Mouse (Mus musculus): ENCODE results near the gene Platr25. TPM values are rescaled to one million over a fixed set of nuclear protein-coding genes. Genes with fewer than 3 reads are reported as not detected.

Platr25 gene
- polyA plus RNA-seq, 1 experiment: 0.47 TPM

Other genes with a start within 250 kb of the Platr25 start
- not detected in 2 replicates for gene Zfp935, start 202.2 kb downstream of the Platr25 start, polyA plus RNA-seq (2012; rRNA removed)
- 1.0 and 1.3 TPM in 2 replicates for gene Zfp934, start 189.5 kb downstream of the Platr25 start, polyA plus RNA-seq (2012; rRNA removed)
- gene 6720489N17Rik, start 136.5 kb downstream of the Platr25 start, polyA plus RNA-seq (2012; rRNA removed): 0.19 and 0.36 TPM in 2 replicates
- 0.55 and 1.2 TPM in 2 replicates for gene Gm5141, start 25.1 kb upstream of the Platr25 start, polyA plus RNA-seq (2012; rRNA removed)
- 139 and 217 TPM in 2 replicates for gene Fbp2, start 97.7 kb upstream of the Platr25 start, polyA plus RNA-seq (2012; rRNA removed)
- gene Fbp1, start 127.6 kb upstream of the Platr25 start, polyA plus RNA-seq (2012; rRNA removed): 17.6 and 25.5 TPM in 2 replicates
- gene 2010111I01Rik, start 204.2 kb upstream of the Platr25 start, polyA plus RNA-seq (2012; rRNA removed): 81.1 and 85.1 TPM in 2 replicates